ENCODE assay signal across 12 mouse cellular contexts in genomic region chrX:136819752-136820151, GRCm38 (mm10). TPM values are rescaled to one million over a fixed set of nuclear protein-coding genes. Genes with fewer than 3 reads are reported as not detected.
DNase-seq lines count a peak whose midpoint lies in the region.
"Had no signal": no experiment of that assay in that cellular context is flagged by ENCODE, and none has a peak within 500 bp of the region (broad histone marks: within the 10 kb centered on the region; RNA-seq: fewer than 3 reads in every experiment).

No protein-coding gene starts in this region.

- intact Hi-C loops in heart, postnatal 10 days (cut with DNase I), result loop anchor here (2.0 to 5.0 kb wide), 3 partner anchors 59 to 197 kb away; partner anchors contain the start of gene Morf4l2
- intact Hi-C loops in left cerebral cortex, postnatal 10 days (cut with DNase I), result loop anchor here (5.0 kb wide), 2 partner anchors 57 to 77 kb away; partner anchors contain the start of gene Morf4l2

- DNase-seq in adrenal gland, postnatal 14 days, result peak; percentile 38
- no peak for DNase-seq in adrenal gland, adult 8-10 months
- peak; percentile 11 for DNase-seq in layer of hippocampus, adult 9-11 months
- no peak for DNase-seq in layer of hippocampus, adult 18-20 months (ENCODE audit: low spot score in 2 of 2)
- peak; percentile 86 for DNase-seq in adipocyte (ENCODE audit: low spot score)
- DNase-seq in heart, postnatal 10 days, result peak; percentile 5 to 18
- no peak for DNase-seq in left cerebral cortex, postnatal 10 days (ENCODE audit: extremely low spot score in 1 of 2, low spot score in 2 of 2)
- DNase-seq in ovary, postnatal 14 days (ENCODE audit: low spot score), result no peak

RNA-seq across cellular contexts. Expression of gene Plp1, which starts 2.7 kb away (rescaled TPM):
- total RNA-seq in adrenal gland, postnatal 14 days (2021), result 5.2 and 8.1 TPM in 2 replicates
- 1 to 10 TPM; 5.4 to 8.0 (median 6.9) TPM for total RNA-seq in adrenal gland, adult 8-10 months (2022)
- 100 to 1,000 TPM; 682 to 762 TPM for total RNA-seq in layer of hippocampus, adult 18-20 months (2021)
- total RNA-seq in heart, postnatal 10 days (2021), result 1 to 10 TPM; 4.0 to 4.8 TPM
- 100 to 1,000 TPM in 1 of 2 experiments, 10 to 100 TPM in 1; 91.6 to 184 TPM for total RNA-seq in left cerebral cortex, postnatal 10 days (2021)

RNA-seq across cellular contexts. Expression of gene Glra4, which starts 39.8 kb away (rescaled TPM):
- not detected in 2 replicates for total RNA-seq in adrenal gland, postnatal 14 days (2021)
- total RNA-seq in adrenal gland, adult 8-10 months (2022), result under 1 TPM in 1 of 4 experiments, not detected in 3; 0.18 TPM
- under 1 TPM in 1 of 2 experiments, not detected in 1; 0.35 TPM for total RNA-seq in layer of hippocampus, adult 18-20 months (2021)
- total RNA-seq in heart, postnatal 10 days (2021), result not detected
- total RNA-seq in left cerebral cortex, postnatal 10 days (2021), result not detected
- total RNA-seq: adrenal gland, postnatal 4 days; hematopoietic stem cell, adult 5-6 weeks; MEL; monocyte, adult 5-6 weeks had no signal

RNA-seq across cellular contexts. Expression of gene Rab9b, which starts 48.8 kb away (rescaled TPM):
- 0.56 and 0.68 TPM in 2 replicates for total RNA-seq in adrenal gland, postnatal 14 days (2021)
- 1 to 10 TPM in 1 of 4 experiments, under 1 TPM in 3; 0.49 to 1.1 (median 0.69) TPM for total RNA-seq in adrenal gland, adult 8-10 months (2022)
- total RNA-seq in layer of hippocampus, adult 18-20 months (2021), result 10 to 100 TPM; 16.9 to 30.6 TPM
- under 1 TPM; 0.17 to 0.22 TPM for total RNA-seq in heart, postnatal 10 days (2021)
- total RNA-seq in left cerebral cortex, postnatal 10 days (2021), result 10 to 100 TPM; 22.7 to 25.3 TPM
- total RNA-seq: hematopoietic stem cell, adult 5-6 weeks; MEL; monocyte, adult 5-6 weeks had no signal

Comparison
In these comparisons a context has a peak if more than half of its experiments do, and no peak if none do; other contexts are left out.
1. DNase-seq: peak in adrenal gland, postnatal 14 days (single experiment), layer of hippocampus, adult 9-11 months (single experiment), adipocyte (single experiment) and heart, postnatal 10 days (2 of 2); none in adrenal gland, adult 8-10 months (single experiment), layer of hippocampus, adult 18-20 months (0 of 2), left cerebral cortex, postnatal 10 days (0 of 2) and ovary, postnatal 14 days (single experiment).
2. RNA of gene Plp1, which starts 2.7 kb away (total RNA-seq): 682 to 762 TPM in layer of hippocampus, adult 18-20 months and 91.6 to 184 TPM in left cerebral cortex, postnatal 10 days; 5.4 to 8.0 TPM in adrenal gland, adult 8-10 months, 5.2 to 8.1 TPM in adrenal gland, postnatal 14 days and 4.0 to 4.8 TPM in heart, postnatal 10 days; every median in the first group is over 10 times any median in the second.
3. RNA of gene Rab9b, which starts 48.8 kb away (total RNA-seq): 16.9 to 30.6 TPM in layer of hippocampus, adult 18-20 months and 22.7 to 25.3 TPM in left cerebral cortex, postnatal 10 days; 0.49 to 1.1 TPM in adrenal gland, adult 8-10 months, 0.56 to 0.68 TPM in adrenal gland, postnatal 14 days and 0.17 to 0.22 TPM in heart, postnatal 10 days; every median in the first group is over 4 times any median in the second.